In genomic region chr1:132921071-132921470, GRCm38 (mm10) we compare ENCODE assay signal across 10 mouse cellular contexts. TPM values are rescaled to one million over a fixed set of nuclear protein-coding genes. Genes with fewer than 3 reads are reported as not detected.
DNase-seq lines count a peak whose midpoint lies in the region; ATAC-seq and TF ChIP-seq lines count a peak whose summit lies in the region.
"Had no signal": no experiment of that assay in that cellular context is flagged by ENCODE, and none has a peak within 500 bp of the region (broad histone marks: within the 10 kb centered on the region; RNA-seq: fewer than 3 reads in every experiment).

No protein-coding gene starts in this region.

- no peak for TF ChIP-seq POLR2A in olfactory bulb, adult 2 months (IDR thresholded peaks at IDR 0.05; ENCODE audit: insufficient read depth, low read depth, low read length)

- 13% methylated on average over 13 of the region's 13 CpGs for WGBS in lung, postnatal 0 days
- under 1% methylated on average over 13 of the region's 13 CpGs for WGBS in hindbrain, embryonic 16.5 days
- 9% methylated on average over 13 of the region's 13 CpGs for WGBS in olfactory bulb, adult 2 months

- H3K4me3 ChIP-seq in lung, postnatal 0 days (ENCODE audit: low read depth, low read length): no peak overlapping the region
- no peak overlapping the region for H3K4me3 ChIP-seq in hindbrain, embryonic 16.5 days (ENCODE audit: low read length)
- H3K4me3 ChIP-seq in olfactory bulb, adult 2 months (ENCODE audit: insufficient read depth, low read depth, low read length): no peak overlapping the region

- no peaks in the 10 kb centered on the region for H3K4me1 ChIP-seq in lung, postnatal 0 days (ENCODE audit: insufficient read depth, low read depth, low read length)
- H3K4me1 ChIP-seq in hindbrain, embryonic 16.5 days (ENCODE audit: control insufficient read depth, insufficient read depth, low read depth, low read length): peaks cover 48% of the 10 kb centered on the region
- H3K4me1 ChIP-seq in olfactory bulb, adult 2 months (ENCODE audit: control insufficient read depth, insufficient read depth, low read length): peaks cover 41% of the 10 kb centered on the region

- no peaks in the 10 kb centered on the region for H3K27me3 ChIP-seq in lung, postnatal 0 days (replicated peaks; ENCODE audit: insufficient read depth, low read length)
- no peaks in the 10 kb centered on the region for H3K27me3 ChIP-seq in hindbrain, embryonic 16.5 days (replicated peaks; ENCODE audit: control insufficient read depth, insufficient read depth, low read length)

- H3K9ac ChIP-seq in lung, postnatal 0 days (replicated peaks; ENCODE audit: low read depth): no peak overlapping the region
- H3K9ac ChIP-seq in hindbrain, embryonic 16.5 days (ENCODE audit: low read depth, low read length): peak overlapping the region; percentile 32; the same call in 1 of the 2 replicates

- no peak for TF ChIP-seq CTCF in lung, postnatal 0 days (IDR thresholded peaks at IDR 0.05)
- no peak for TF ChIP-seq CTCF in olfactory bulb, adult 2 months (IDR thresholded peaks at IDR 0.05; ENCODE audit: insufficient read depth, low read depth, low read length)

- no peak for ATAC-seq in lung, postnatal 0 days
- peak; percentile 75 for ATAC-seq in hindbrain, embryonic 16.5 days

- no peaks in the 10 kb centered on the region for H3K36me3 ChIP-seq in lung, postnatal 0 days (ENCODE audit: insufficient read depth, low read length)
- no peaks in the 10 kb centered on the region for H3K36me3 ChIP-seq in hindbrain, embryonic 16.5 days (ENCODE audit: control insufficient read depth, insufficient read depth, low read length)

- no peak for TF ChIP-seq EP300 in lung, postnatal 0 days (IDR thresholded peaks at IDR 0.05)

- DNase-seq in adrenal gland, postnatal 10 days: peak; percentile 19
- DNase-seq in adrenal gland, postnatal 36 days: no peak
- DNase-seq in lung, postnatal 0 days (ENCODE audit: low spot score): peak; percentile 9
- DNase-seq in lung, postnatal 36 days: no peak
- DNase-seq in ovary, postnatal 14 days (ENCODE audit: low spot score): no peak
- no peak for DNase-seq in thymus, adult 18-20 months
- DNase-seq: adrenal gland, adult 8-10 months; thymus, postnatal 36 days had no signal

- H3K27ac ChIP-seq in lung, postnatal 0 days (ENCODE audit: low read length): no peak overlapping the region
- H3K27ac ChIP-seq in hindbrain, embryonic 16.5 days (ENCODE audit: low read depth, low read length): peak overlapping the region; percentile 75
- peak overlapping the region; percentile 37; the same call in 1 of the 2 replicates for H3K27ac ChIP-seq in olfactory bulb, adult 2 months (ENCODE audit: insufficient read depth, low read depth, low read length)

- no peaks in the 10 kb centered on the region for H3K9me3 ChIP-seq in lung, postnatal 0 days (ENCODE audit: low read length)
- H3K9me3 ChIP-seq in hindbrain, embryonic 16.5 days (ENCODE audit: control insufficient read depth, low read length): no peaks in the 10 kb centered on the region

- no peak overlapping the region for H3K4me2 ChIP-seq in lung, postnatal 0 days (replicated peaks; ENCODE audit: low read depth, low read length)
- peak overlapping the region; percentile 27 for H3K4me2 ChIP-seq in hindbrain, embryonic 16.5 days (ENCODE audit: low read length)

RNA-seq across cellular contexts. Expression of gene Lrrn2, which starts 41.0 kb away (rescaled TPM):
- 1 to 10 TPM; 6.9 to 7.1 TPM for total RNA-seq in adrenal gland, postnatal 10 days (2021)
- total RNA-seq in adrenal gland, postnatal 36 days (2021): 10 to 100 TPM in 1 of 2 experiments, 1 to 10 TPM in 1; 9.0 to 15.4 TPM
- polyA plus RNA-seq in lung, postnatal 0 days (2015; fragmentation: Nextera tagmentation; extraction: Ambion mirVana): 0.63 and 0.67 TPM in 2 replicates
- 56.5 and 57.7 TPM in 2 replicates for polyA plus RNA-seq in hindbrain, embryonic 16.5 days (2015; fragmentation: Nextera tagmentation; extraction: Ambion mirVana)
- polyA plus RNA-seq in olfactory bulb, adult 2 months (2012; ENCODE audit: insufficient read depth, insufficient read length, low replicate concordance, missing spikeins): not detected in 2 replicates

Comparison
In these comparisons a context has a peak if more than half of its experiments do, and no peak if none do; other contexts are left out.
1. DNase-seq: peak in adrenal gland, postnatal 10 days (single experiment) and lung, postnatal 0 days (single experiment); none in adrenal gland, postnatal 36 days (0 of 2), lung, postnatal 36 days (single experiment), ovary, postnatal 14 days (single experiment) and thymus, adult 18-20 months (0 of 2).
2. RNA of gene Lrrn2, which starts 41.0 kb away (polyA plus RNA-seq): 56.5 to 57.7 TPM in hindbrain, embryonic 16.5 days; 0.63 to 0.67 TPM in lung, postnatal 0 days and not detected in olfactory bulb, adult 2 months; every median in the first group is over 10 times any median in the second.